Mouse (Mus musculus) frontal cortex, adult 2 months (tissue): ENCODE results near the gene Plcd3. TPM values are rescaled to one million over a fixed set of nuclear protein-coding genes. Genes with fewer than 3 reads are reported as not detected.

Source experiments
- DNase-seq, 2 experiments: peaks; one replicate each; pipeline ENCODE4 v3.0.0; 2022; ENCODE audit warnings: low spot score in 1 of 2; ENCODE audit errors: extremely low spot score in 1 of 2
- polyA plus RNA-seq: library from polyadenylated mRNA; depleted of rRNA; stranded (reverse); fragments of >200 nt; gene quantifications from 2 replicates; pipeline ENCODE4 v1.2.3, GENCODE M21; 2012

The Plcd3 gene
- polyA plus RNA-seq, 1 experiment: 12.3 TPM

GRCm38 (mm10) chr11:103099352-103099940 is 2.0 kb downstream of the Plcd3 start:
- no peak for DNase-seq

GRCm38 (mm10) chr11:103098531-103099190 is 2.8 kb downstream of the Plcd3 start:
- DNase-seq: no peak

- no peak for DNase-seq
Observed at GRCm38 (mm10) chr11:103096979-103097894, 4.2 kb downstream of the Plcd3 start.

GRCm38 (mm10) chr11:103095801-103096200 is 5.7 kb downstream of the Plcd3 start:
- DNase-seq: no peak

- no peak for DNase-seq
Observed at GRCm38 (mm10) chr11:103095107-103095670, 6.3 kb downstream of the Plcd3 start.

GRCm38 (mm10) chr11:103093862-103094833 is 7.3 kb downstream of the Plcd3 start:
- no peak for DNase-seq

- no peak for DNase-seq
Observed at GRCm38 (mm10) chr11:103093306-103093705, 8.2 kb downstream of the Plcd3 start.

GRCm38 (mm10) chr11:103081631-103082030 is 19.8 kb downstream of the Plcd3 start:
- no peak for DNase-seq

GRCm38 (mm10) chr11:103080323-103081091 is 21.0 kb downstream of the Plcd3 start:
- peak in 1 of 2 experiments; percentile 52 for DNase-seq

GRCm38 (mm10) chr11:103078131-103078530 is 23.3 kb downstream of the Plcd3 start:
- DNase-seq: no peak

GRCm38 (mm10) chr11:103076581-103076980 is 24.9 kb downstream of the Plcd3 start:
- DNase-seq: no peak

- no peak for DNase-seq
Observed at GRCm38 (mm10) chr11:103076010-103076409, 25.4 kb downstream of the Plcd3 start.

GRCm38 (mm10) chr11:103074796-103075323 is 26.6 kb downstream of the Plcd3 start:
- no peak for DNase-seq

GRCm38 (mm10) chr11:103074121-103074650 is 27.3 kb downstream of the Plcd3 start:
- DNase-seq: no peak

GRCm38 (mm10) chr11:103073671-103074070 is 27.8 kb downstream of the Plcd3 start:
- DNase-seq: no peak

GRCm38 (mm10) chr11:103070322-103070880 is 31.1 kb downstream of the Plcd3 start:
- no peak for DNase-seq

GRCm38 (mm10) chr11:103069731-103070130 is 31.7 kb downstream of the Plcd3 start:
- DNase-seq: no peak

GRCm38 (mm10) chr11:103068884-103069283 is 32.6 kb downstream of the Plcd3 start:
- no peak for DNase-seq
